13 mouse cellular contexts compared by ENCODE assay signal in the genomic region with DNA sequence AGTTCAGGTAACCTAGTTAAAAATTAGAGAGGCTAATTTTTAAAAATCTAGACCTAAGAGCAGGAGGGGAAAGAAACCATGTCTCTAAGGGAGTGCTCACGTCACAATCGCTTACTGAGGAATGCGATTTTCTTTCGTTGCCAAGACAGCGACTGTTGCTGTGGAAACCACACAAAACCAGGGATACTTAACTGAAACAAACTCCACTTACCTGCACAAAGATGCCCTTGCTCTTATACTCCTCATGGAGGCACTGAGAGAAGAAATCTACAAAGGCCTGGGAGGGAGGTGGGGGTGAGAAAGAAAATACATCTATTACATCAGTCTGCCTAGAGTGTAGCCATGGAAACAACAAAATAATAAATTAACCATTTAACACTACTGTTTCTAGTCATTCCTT. TPM values are rescaled to one million over a fixed set of nuclear protein-coding genes. Genes with fewer than 3 reads are reported as not detected.
DNase-seq lines count a peak whose midpoint lies in the region; ATAC-seq lines count a peak whose summit lies in the region.
"Had no signal": no experiment of that assay in that cellular context is flagged by ENCODE, and none has a peak within 500 bp of the region (broad histone marks: within the 10 kb centered on the region; RNA-seq: fewer than 3 reads in every experiment).

No protein-coding gene starts in this region.

- peaks cover 39% of the 10 kb centered on the region for H3K4me1 ChIP-seq in midbrain, embryonic 16.5 days (ENCODE audit: control insufficient read depth, insufficient read depth, low read length)

- H3K9me3 ChIP-seq in midbrain, embryonic 16.5 days (replicated peaks; ENCODE audit: control insufficient read depth, low read length, poor library complexity, severe bottlenecking): no peaks in the 10 kb centered on the region

- peak; percentile 91 for ATAC-seq in midbrain, embryonic 16.5 days
- no peak for ATAC-seq in activated CD4-positive, CD25-positive, alpha-beta regulatory T cell, adult 4 months

- H3K27me3 ChIP-seq in midbrain, embryonic 16.5 days (ENCODE audit: control insufficient read depth, insufficient read depth, low read depth, low read length): no peaks in the 10 kb centered on the region

- peak overlapping the region; percentile 39 for H3K4me2 ChIP-seq in midbrain, embryonic 16.5 days (ENCODE audit: low read length)

- H3K9ac ChIP-seq in midbrain, embryonic 16.5 days (ENCODE audit: low read depth, low read length): peak overlapping the region; percentile 20; the same call in 1 of the 2 replicates

- H3K4me3 ChIP-seq in midbrain, embryonic 16.5 days (ENCODE audit: low read depth, low read length): no peak overlapping the region
- H3K4me3 ChIP-seq: left cerebral cortex, adult 2 months had no signal

- no peaks in the 10 kb centered on the region for H3K36me3 ChIP-seq in midbrain, embryonic 16.5 days (ENCODE audit: control insufficient read depth, insufficient read depth, low read length)

- H3K27ac ChIP-seq in midbrain, embryonic 16.5 days (ENCODE audit: low read length): peak overlapping the region; percentile 75
- H3K27ac ChIP-seq: left cerebral cortex, adult 2 months had no signal

- 22% methylated on average over 5 of the region's 5 CpGs for WGBS in midbrain, embryonic 16.5 days

- peak; percentile 47 to 65 for DNase-seq in layer of hippocampus, adult 18-20 months (ENCODE audit: low spot score in 2 of 2)
- DNase-seq in layer of hippocampus, adult 9-10 months (ENCODE audit: low spot score): no peak
- DNase-seq in brain, adult 2 months (ENCODE audit: low read depth, low spot score): peak; percentile 81
- DNase-seq in forelimb bud, embryonic 11.5 days (ENCODE audit: low read depth, low spot score): peak; percentile 8
- no peak for DNase-seq in ovary, postnatal 14 days (ENCODE audit: low spot score)
- DNase-seq in spleen, postnatal 36 days (ENCODE audit: low spot score in 2 of 2): no peak
- DNase-seq: B cell, adult 2 months had no signal

RNA-seq across cellular contexts. Expression of gene Alkbh3, which starts 33.1 kb away (rescaled TPM):
- total RNA-seq in layer of hippocampus, adult 18-20 months (2021): 10 to 100 TPM; 21.0 to 22.4 TPM
- 46.2 and 46.4 TPM in 2 replicates for polyA plus RNA-seq in midbrain, embryonic 16.5 days (2015; fragmentation: Nextera tagmentation; extraction: Ambion mirVana)
- polyA plus RNA-seq in activated CD4-positive, CD25-positive, alpha-beta regulatory T cell, adult 4 months (2017; shearing (Covaris generic)): 10 to 100 TPM; 44.5 to 56.2 TPM

RNA-seq across cellular contexts. Expression of gene Gm27027, which starts 47.5 kb away (rescaled TPM):
- total RNA-seq in layer of hippocampus, adult 18-20 months (2021): not detected
- polyA plus RNA-seq in midbrain, embryonic 16.5 days (2015; fragmentation: Nextera tagmentation; extraction: Ambion mirVana): not detected in 2 replicates
- not detected for polyA plus RNA-seq in activated CD4-positive, CD25-positive, alpha-beta regulatory T cell, adult 4 months (2017; shearing (Covaris generic))
- total RNA-seq: common myeloid progenitor, adult 5-6 weeks; gastrocnemius, postnatal 4 days; left cerebral cortex, adult 2 months; megakaryocyte progenitor cell, adult 5-6 weeks had no signal

Comparison
In these comparisons a context has a peak if more than half of its experiments do, and no peak if none do; other contexts are left out.
1. DNase-seq: peak in layer of hippocampus, adult 18-20 months (2 of 2), brain, adult 2 months (single experiment) and forelimb bud, embryonic 11.5 days (single experiment); none in layer of hippocampus, adult 9-10 months (single experiment), ovary, postnatal 14 days (single experiment) and spleen, postnatal 36 days (0 of 2).